Mouse (Mus musculus) left cerebral cortex, postnatal 25 days (tissue): Measurements from ENCODE around the gene Pot1b. TPM values are rescaled to one million over a fixed set of nuclear protein-coding genes. Genes with fewer than 3 reads are reported as not detected.
A peak's percentile ranks its signal among the peaks of the same experiment; 100 is the strongest.

ENCODE experiments used
- DNase-seq, 2 experiments: peaks; one replicate each; pipeline ENCODE4 v3.0.0; 2022; ENCODE audit warnings: low spot score in 2 of 2, mixed read lengths in 1 of 2
- intact Hi-C: fragments of 180-260 bp; cut with DNase I; formaldehyde crosslinking; loops from one replicate; pipeline ENCODE4 v1.15.1; 2025
- total RNA-seq, 2 experiments: library from RNA; stranded (reverse); gene quantifications; 2 replicates each; pipeline ENCODE4 v1.2.3; 2021

The Pot1b gene
- 1 to 10 TPM; 5.3 to 6.1 TPM for total RNA-seq

DNA sequence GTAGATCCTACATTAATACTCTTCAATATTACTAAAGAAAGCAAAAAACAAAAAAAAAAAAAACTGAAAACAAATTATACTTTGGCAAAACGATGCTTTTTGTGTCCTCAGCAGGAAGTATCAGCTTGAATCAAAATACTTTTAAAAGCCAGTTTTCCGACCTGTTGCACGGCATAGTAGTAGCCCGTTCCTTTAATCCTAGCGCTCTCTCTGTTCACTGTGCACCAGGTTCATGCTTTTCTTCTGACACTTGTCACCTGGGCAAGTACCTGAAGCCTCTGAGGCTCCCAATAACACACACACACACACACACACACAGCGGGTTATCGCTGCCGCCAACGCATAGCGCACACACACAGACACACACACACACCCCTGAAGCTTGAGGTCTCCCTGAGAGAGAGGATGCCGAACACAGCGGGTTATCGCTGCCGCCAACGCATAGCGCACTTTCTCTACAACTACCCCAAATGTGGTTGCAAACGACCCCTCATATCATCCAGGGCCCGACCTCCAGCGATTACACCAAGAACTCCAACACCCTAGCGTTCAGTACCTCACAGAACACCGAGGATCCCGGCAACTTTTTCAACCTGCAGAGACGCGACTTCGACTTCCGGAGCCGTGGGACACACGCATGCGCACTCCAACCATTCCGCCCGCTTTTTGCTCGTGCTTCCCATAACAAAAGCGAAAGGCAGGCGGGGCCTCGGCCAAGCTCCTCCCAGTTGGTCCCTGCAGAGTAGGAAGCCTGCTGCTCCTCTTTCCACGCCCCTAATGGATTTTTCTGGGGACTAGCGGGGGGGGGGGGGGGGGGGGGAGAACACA, at the start of gene Pot1b:
Gene Pot1b (minus strand): TSS at position 645 of the 828 bp plus-strand sequence.
- intact Hi-C loops, result no loop called here
- DNase-seq, result peak; percentile 93 to 98

DNA sequence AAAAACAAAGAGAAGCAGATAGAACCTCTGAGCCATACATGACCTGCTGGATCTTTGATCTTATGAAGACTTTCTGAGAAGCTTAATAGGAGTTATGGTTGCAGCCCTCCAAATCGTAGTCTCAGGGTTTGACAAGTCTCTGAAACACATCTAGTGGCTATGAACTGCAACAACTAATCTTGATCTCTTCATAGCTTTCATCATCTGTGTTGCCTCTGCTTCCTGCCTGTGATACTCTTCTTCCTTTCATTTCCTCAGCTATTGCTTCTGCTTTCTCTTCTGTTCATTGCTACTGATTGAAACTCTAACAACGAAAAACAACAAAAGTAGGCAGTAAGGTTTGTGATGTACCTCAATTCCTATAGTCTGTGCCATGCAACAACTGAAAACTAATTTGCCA, 38.7 kb upstream of the Pot1b start:
- intact Hi-C loops, result no loop called here
- no peak for DNase-seq

DNA sequence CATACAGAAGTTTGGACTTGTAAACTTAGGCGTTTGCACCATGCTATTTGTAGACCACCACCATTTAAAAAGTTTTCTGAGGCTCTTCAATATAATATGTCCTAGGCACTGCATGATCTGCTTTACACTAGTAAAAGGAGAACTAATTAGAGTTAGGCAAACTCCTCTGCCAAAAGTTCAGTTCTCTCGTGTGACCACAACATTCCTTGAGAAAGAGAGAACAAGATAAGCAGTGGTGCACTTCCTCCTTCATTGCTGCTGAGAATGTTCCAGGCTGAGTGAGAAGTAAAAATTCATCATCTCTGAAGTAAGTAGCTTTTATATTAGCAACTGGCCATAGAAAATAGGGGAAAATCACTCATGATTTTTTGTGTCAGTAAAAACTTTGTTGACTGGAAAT, 37.4 kb upstream of the Pot1b start, which contains the start of gene Adgre4:
Gene Adgre4 (plus strand): TSS at position 199 of the 400 bp plus-strand sequence.
- no peak for DNase-seq

DNA sequence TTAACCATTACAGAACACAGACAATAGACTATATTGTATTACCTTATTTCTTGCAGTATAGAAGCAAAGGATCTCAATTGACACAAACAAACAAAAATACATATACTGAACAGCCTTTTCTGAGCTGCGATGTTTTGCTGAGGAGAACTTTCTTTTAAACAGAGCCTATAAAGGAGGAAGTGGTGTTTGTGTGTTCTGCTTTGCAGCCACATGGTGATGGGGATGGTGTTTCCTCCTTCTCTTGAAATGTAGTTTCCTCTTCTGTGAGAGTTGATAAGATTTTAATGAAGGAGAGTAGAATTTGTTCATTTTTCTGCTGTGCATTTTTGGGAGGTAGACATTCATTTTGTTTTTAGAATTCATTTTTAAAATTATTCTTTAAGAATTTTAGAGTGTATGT, 24.2 kb upstream of the Pot1b start:
- intact Hi-C loops, result no loop called here
- DNase-seq, result no peak

More for the DNA sequence above, 37.4 kb upstream of the Pot1b start, which contains the start of gene Adgre4:
- intact Hi-C loops, result no loop called here

DNA sequence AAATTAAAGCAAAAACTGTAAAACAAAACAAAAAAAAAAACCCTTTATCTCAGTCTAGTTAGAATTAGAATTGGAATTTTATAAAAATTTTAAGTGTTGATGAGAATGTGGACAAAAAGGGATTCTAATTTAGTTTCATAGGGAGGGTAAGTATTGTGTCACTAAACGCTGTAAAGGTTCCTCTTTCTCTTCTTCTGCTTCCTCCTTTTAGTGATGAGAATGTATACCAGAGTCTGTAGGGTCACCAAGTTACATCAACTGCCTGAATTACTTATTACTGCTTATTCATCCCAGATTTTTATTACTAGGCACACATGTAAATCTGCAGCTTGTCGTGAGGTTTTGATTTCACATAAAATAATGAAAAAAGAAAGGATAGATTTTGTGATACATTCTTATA, 13.8 kb upstream of the Pot1b start:
- no peak for DNase-seq
- intact Hi-C loops, result no loop called here

DNA sequence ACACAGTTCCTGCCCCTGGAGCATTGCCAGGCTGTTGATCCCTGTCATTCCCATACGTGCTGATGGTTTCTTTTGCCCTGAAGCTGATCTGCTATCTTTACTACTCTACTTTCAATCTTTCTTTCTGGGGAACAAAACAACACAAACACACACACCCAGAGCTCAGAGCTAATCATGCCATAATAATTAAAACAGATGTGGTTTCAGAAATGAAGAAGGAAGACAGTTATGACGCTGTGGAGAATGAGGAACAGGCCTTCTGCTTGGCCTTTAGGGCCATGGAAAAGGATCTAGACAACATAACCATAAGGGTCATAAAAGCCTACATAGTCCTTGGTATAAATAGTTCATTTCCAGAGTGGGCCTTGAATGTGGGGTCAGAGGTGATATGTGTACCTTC, 9.8 kb upstream of the Pot1b start:
- intact Hi-C loops, result no loop called here
- DNase-seq, result no peak

DNA sequence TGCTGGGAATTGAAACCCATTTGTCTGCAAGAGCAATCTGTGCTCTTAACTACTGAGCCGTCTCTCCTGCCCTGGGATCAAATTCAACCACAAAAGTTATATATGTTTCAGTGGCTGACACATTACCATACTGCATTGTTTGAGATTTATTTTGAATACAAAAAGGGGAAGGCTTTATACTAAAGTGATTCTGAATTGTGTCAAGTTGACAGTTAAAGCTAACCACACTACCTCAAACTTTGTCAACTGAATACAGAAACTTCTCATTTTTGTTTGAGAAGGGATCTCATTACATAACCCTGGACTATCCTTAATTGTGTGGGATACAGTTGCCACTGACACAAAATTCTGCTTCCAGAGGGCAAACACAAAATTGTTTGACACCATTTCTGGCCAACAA, 8.8 kb upstream of the Pot1b start:
- DNase-seq, result no peak
- intact Hi-C loops, result no loop called here

DNA sequence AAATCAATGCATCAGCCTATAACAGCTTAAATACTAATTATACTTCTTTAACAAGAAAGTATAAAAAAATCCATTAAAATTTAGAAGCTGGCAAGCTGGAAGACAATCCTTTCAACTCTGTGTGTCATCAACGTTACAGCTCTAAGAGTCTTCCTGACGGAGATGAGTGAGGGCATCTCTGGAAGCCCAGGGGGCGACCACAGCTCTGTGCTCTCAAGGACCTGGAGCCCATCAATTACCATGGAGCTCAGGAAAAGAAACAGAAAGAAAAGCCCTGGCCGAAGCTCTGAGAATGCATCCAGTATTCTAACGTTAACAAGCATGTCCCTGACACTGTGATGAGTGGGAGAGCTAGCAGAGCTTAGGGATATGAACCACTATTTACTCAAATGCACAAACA, 9.6 kb downstream of the Pot1b start:
- no peak for DNase-seq
- intact Hi-C loops, result loop anchor here (5.0 kb wide), 3 partner anchors 179 to 304 kb away; partner anchors contain the start of genes Mpnd, Stap2 and Yju2

DNA sequence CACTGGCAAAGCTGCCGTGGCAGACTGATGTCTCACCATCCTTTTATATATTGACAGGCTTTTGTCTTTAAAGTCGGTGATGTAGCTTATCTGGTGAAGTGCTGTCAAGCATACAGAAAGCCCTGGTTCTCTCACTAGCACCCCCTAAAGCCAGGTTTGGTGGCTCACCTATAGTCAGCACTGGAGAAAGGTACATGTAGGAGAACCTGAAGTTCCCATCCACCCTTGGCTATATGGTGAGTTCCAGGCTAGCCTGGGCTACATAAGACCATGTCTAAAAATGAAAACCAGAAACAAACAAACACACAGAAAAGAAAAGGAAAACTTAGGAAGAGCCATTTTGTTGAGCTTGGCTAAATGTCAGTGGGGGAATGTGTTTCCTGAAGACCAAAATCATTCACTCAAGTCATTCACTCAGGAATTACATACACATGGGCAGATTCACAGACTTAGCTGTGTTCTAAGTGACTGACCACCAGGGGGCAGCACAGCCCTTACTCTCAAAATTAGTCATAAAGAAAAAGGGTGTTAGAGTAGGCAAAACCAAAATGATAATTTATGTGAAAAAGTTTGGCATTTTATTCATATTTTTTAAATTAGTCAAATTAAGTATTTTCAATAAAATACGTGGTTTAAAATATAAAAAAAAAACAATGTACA, 10.1 kb downstream of the Pot1b start:
- peak; percentile 69 to 80 for DNase-seq
- intact Hi-C loops, result loop anchor here (5.0 kb wide), 3 partner anchors 180 to 305 kb away; partner anchors contain the start of genes Mpnd, Stap2 and Yju2

DNA sequence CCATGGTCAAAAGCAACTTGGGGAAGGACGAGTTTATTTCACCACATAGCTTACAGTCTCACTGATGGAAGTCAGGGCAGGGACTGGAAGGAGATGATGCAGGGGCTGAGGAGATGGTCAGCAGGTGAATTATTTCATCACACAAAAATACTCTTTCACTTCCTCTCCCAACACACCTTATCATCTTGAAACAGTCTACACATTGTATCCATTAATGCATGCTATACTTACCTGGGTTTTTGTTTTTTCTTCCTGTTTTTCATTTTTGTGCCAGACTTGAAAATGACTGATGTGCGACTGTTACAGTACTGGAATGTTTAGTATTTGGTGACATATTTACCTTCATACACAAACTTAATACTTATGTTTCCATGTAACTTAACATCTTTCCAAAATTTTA, 13.0 kb downstream of the Pot1b start:
- intact Hi-C loops, result no loop called here
- DNase-seq, result no peak

DNA sequence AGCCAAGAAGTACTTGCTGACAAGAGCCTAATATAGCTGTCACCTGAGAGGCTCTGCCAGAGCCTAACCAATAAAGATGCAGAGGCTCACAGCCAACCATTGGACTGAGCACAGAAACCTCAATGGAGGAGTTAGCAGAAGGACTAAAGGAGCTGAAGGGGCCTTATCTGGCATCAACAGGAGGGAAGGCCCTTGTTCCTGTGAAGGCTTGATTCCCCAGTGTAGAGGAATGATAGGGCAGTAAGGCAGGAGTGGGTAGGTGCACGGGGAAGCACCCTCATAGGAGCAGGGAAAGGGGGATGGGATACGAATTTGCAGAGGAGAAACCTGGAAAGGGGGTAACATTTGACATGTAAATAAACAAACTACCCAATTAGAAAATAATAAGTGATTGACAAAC, 51.3 kb downstream of the Pot1b start:
- DNase-seq, result no peak
- intact Hi-C loops, result no loop called here

DNA sequence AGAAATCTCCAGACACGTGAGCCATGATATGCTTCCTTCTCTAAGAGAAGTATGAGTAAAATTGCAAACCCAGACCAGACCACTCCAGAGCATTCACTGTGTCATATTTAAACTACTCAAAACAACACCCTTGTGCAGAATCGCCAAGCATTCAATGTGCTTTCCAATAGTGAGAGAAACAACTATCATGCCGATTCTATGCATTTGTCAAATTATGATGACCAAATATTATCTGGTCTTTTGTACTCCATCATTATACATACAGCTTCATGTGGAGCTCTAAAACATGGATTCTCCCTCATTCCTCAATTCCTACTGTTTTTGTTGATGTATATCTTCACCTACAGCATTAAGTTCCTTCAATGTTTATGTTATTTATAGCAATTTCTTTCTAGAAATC, 87.3 kb downstream of the Pot1b start, which contains the start of gene Vmn2r118:
Gene Vmn2r118 (minus strand): TSS at position 101 of the 400 bp plus-strand sequence.
- no peak for DNase-seq
- intact Hi-C loops, result no loop called here

Other genes starting within 250 kb of the Pot1b start
- not detected for gene Vmn2r118, start 87.4 kb downstream of the Pot1b start, total RNA-seq
- gene Adgre4, start 37.4 kb upstream of the Pot1b start, total RNA-seq, result not detected
- gene Zfp119a, start 166.3 kb upstream of the Pot1b start, total RNA-seq, result 1 to 10 TPM; 7.1 TPM
- gene Zfp959, start 179.5 kb upstream of the Pot1b start, total RNA-seq, result 1 to 10 TPM; 7.6 to 7.7 TPM
- 1 to 10 TPM; 3.5 to 4.0 TPM for gene Zfp119b, start 236.9 kb upstream of the Pot1b start, total RNA-seq
- gene Ebi3, start 240.0 kb upstream of the Pot1b start, total RNA-seq, result 1 to 10 TPM; 2.1 to 2.5 TPM
- gene Yju2, start 246.5 kb upstream of the Pot1b start, total RNA-seq, result 10 to 100 TPM; 15.0 to 15.3 TPM